Mouse (Mus musculus) layer of hippocampus, postnatal 25 days (tissue): ENCODE data around the gene Arvcf. TPM values are rescaled to one million over a fixed set of nuclear protein-coding genes. Genes with fewer than 3 reads are reported as not detected.

Source experiments
- DNase-seq, 2 experiments: peaks; one replicate each; pipeline ENCODE4 v3.0.0; 2022; ENCODE audit warnings: mixed read lengths in 2 of 2, low spot score in 1 of 2; ENCODE audit errors: extremely low spot score in 1 of 2
- total RNA-seq, 2 experiments: library from RNA; stranded (reverse); gene quantifications; 2 replicates each; pipeline ENCODE4 v1.2.3; 2021

Arvcf gene
- total RNA-seq, 2 experiments from 2014 or later = 39.5 to 45.7 TPM

- DNase-seq = no peak
Observed at GRCm38 (mm10) chr16:18385411-18385810, 37.4 kb downstream of the Arvcf start.

DNA sequence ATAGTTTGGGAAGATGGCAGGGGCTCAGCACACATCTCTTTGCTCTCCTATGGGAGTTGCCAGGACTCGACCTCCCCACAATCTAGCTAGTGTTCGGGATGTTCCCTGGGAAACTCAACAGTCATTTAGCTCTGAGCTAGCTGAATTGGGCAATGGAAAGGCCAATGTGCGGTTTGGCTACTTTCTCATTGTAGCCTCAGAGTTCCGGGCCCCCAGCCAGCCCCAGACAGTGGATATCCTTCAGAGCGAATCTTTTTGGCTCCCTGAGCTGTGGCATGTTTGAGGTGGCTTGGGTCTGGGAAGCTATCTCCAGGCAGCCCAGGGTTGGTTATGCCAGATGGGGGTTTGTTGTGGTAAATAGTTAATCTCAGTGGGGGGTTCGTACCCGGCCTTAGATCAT, 38.5 kb downstream of the Arvcf start:
- no peak for DNase-seq

DNA sequence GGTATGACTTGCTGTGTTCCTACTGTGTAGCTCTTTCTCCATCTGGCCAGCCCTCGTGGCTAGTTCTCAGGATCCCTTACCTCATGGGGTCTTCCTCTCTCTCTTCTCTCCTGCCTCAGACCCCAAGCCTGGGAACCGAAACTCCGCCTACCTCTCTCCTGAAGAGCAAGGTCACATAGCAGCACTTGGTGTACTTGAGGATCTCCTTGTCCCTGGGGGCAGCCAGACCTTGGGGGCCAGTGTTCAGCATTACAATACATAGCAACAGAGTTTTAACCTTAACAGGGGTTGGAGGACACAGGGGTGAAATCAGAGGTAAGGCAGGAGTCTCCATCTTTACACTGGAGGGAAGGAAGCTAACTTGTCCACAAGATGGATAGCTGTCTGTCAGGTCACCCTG, 39.0 kb downstream of the Arvcf start:
- DNase-seq = no peak

DNA sequence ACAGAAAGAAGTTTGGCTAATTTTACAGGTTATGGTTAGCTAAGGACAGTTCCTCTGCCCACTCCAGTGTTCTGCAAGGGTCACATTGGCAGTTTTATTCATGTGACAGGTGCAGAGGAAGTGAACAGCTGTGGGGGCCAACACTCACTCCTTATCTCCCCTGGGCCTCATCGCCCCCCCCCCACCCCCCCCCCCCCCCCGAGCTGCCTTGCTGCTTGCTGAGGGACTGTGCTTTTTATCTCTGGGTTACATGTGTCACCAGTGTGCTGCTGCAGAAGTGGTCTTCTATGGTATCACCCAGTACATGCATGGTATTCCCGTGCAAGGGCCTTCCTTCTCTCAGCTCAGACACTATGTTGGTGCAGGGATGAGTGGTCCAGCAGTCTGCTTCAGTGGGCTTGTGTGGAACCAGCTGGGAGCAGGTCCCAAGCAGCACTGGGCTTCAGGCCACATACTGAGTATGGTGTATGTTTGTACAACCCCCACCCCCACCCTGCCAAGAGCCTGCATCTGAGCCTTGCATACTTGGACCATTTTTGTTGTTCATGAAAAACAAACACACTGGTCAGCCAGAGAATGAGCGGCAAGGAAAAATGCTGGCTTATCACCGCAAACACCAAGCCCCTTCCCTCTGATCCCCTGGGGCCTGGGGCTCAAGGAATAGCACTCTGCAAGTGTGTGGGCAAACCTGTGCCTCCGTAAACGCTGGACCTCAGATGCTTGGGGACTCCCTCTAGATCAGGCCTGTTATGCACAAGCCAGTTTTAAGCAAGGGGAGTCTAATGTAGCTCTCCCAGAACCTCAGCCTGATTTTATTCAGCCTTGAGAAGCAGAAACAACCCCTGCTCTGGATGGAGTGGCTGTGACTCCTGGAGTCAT, 40.0 kb downstream of the Arvcf start:
- no peak for DNase-seq

DNA sequence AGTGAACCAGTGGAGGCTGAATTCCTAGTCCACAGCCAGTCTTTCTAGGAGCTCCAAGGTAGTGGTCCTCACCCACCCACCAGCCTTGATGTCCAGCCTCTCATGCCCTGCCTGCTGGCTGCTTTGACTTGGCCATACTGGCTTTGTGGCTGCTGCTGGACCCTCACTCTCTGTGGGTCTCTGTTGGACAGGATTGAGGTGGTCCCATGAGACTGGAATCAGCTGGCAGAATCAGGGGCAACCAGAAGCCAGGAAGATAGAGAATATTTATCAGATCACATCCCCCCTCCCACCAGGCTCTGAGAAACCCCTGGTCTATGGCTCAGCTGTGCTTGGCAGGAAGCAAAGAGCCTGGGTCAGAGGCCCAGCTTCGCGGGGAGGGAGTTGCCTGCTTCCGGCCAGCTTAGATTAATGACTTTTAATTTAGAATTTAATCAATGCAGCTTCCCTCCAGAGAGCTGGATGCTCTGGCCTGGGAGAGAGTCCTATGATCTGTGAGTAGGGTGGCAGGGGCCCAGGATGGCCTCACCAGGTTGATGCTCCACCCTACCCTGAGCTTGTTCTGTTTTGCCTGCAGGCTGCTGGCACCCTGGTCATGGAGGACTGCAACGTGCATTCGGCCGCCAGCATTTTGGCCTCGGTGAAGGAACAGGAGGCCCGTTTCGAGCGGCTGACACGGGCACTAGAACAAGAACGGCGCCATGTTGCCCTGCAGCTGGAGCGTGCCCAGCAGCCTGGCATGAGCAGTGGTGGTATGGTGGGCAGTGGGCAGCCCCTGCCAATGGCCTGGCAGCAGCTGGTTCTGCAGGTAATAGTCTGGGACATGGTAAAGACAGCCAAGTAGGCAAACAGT, 40.8 kb downstream of the Arvcf start:
- peak in 1 of 2 experiments; percentile 3 for DNase-seq

DNA sequence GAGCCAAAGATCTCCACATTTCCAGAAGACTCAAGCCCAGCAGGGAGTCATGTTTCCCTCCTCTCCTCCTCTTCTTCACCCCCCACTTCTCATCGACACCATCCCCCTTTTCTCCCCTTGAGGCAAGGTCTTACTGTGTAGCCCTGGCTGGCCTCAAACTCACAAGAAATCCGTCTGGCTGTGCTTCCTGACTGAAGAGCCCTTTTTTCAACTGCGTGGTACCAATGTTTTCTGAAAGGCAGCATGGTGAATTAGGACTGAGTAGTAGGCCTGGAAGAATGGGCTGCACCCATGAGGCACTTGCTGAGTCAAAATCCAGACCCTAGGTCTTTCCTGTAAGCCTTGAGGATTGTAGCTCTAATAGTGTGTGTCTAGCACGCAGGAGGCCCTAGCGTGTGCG, 42.4 kb downstream of the Arvcf start:
- no peak for DNase-seq

DNA sequence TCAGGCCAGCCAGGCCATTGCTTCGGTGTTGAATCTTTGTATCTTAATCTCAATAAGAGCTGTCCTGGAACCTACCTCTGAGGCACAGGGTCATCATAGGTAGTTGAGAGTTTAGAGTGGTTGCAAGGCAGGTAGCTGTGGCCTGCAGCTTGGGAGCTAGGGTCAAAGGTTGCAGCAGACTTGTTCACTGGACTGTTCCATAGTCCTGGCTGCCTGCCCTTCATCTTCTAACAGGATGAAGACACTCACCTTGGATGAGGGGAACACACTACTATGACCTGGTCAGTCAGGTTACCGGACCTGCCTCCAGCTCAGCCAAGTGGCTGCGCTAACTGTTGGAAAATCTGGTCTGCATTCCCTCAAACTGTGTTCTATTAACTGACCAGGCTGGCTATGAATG, 43.1 kb downstream of the Arvcf start:
- no peak for DNase-seq

DNA sequence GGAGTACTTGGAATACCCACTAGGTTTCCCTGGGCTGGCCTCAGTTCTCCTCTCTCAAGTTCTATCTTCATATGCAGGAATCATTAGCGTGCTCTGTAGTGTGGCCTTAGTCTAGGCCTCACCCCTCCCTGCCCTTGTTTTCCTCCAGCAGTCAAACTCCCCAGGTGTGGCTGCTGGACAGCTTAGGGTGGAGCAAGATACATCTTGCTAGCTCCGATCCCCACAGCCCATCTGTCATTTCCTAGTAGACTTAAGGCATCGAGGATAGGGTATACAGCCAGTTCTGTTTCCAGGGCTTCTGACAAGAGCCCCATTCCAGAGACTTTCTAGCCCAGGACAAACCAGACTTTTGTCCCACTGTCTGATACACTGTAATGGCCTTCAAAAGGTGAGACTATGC, 43.7 kb downstream of the Arvcf start:
- peak in 1 of 2 experiments; percentile 2 for DNase-seq

- peak; percentile 46 to 49 for DNase-seq
Observed at GRCm38 (mm10) chr16:18392469-18393426, 44.8 kb downstream of the Arvcf start.

DNA sequence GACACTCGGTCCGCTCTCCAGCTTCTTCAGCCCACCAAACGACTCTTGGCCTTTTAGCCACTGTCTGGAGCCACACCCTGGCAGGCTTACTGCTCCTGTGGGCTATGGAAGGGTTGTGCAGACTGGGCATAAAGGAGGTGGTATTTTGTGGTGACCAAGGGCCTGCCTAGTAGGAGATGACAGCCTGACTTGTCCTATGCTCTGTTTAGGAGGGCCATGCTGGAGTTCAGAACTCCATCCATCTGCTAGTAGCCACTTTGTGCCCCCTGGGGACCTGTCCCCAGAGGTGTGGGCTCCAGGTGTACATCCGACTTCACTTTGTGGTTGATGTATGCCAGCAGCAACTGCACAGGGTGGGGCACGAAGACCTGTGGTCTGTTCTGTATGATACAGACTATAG, 45.6 kb downstream of the Arvcf start:
- DNase-seq = no peak

GRCm38 (mm10) chr16:18394056-18394455, 46.1 kb downstream of the Arvcf start:
- DNase-seq = no peak

- DNase-seq = no peak
Observed at GRCm38 (mm10) chr16:18394777-18395619, 47.0 kb downstream of the Arvcf start.

DNA sequence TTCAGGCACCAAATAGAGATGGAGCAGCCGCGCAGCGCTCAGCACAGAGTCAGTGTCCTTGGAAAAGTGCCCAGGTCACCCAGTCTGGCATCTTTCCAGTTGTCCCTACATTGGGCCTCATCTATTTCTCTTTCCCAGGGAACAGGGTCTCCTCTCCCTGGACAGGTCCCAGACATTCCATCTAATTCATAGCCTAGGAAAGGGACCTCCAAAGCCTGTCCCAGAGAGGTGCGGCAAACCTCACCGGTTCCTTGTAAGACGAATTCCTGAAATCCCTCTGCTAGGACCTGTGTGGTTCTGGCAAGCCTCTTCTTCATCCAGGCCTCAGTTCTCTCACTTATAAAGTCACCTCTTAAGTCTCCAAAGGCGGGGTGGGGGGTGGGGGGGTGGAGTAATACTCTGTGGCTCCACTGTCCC, 47.6 kb downstream of the Arvcf start:
- no peak for DNase-seq

DNA sequence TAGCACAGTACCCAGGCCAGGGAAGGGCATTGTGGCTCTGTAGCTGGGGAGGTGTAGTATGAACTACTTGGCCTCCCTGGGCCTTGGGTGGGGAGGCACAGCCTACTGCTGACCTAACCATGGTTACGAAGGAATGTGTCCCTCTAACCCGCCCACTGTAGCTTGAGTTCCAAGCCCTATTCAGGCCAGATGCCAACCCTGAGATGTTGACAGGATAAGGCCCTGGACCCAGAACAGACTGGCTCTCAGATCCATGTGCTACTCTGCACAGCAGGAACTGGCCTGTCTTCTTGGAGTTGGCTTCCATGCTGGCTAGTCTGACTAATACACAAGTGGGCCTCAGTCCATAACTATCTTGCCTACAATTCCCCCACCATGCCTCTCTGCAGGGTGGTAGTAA, 48.2 kb downstream of the Arvcf start:
- DNase-seq = no peak

- DNase-seq = no peak
Observed at GRCm38 (mm10) chr16:18396791-18397621, 49.0 kb downstream of the Arvcf start.

GRCm38 (mm10) chr16:18400028-18400427, 52.0 kb downstream of the Arvcf start:
- DNase-seq = no peak

GRCm38 (mm10) chr16:18400472-18401216, 52.7 kb downstream of the Arvcf start:
- no peak for DNase-seq

DNA sequence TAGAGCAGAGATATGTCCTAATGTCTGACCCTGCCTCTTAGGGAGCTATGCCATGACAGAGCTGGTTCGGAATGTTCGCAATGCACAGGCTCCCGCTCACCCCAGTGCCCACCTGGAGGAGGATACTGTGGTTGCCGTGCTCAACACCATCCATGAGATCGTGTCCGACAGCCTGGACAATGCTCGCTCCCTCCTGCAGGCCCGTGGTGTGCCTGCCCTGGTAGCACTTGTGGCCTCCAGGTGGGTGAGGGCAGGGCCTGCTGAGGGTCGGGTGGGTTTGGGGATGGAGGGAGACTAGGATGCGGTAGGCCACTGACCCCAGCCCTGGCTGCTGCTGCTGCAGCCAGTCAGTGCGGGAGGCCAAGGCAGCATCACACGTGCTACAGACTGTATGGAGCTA, 55.3 kb downstream of the Arvcf start:
- DNase-seq = no peak
